ENCODE assay signal across 8 mouse cellular contexts in genomic region chr4:102978440-102978839, GRCm38 (mm10). TPM values are rescaled to one million over a fixed set of nuclear protein-coding genes. Genes with fewer than 3 reads are reported as not detected.
DNase-seq lines count a peak whose midpoint lies in the region; ATAC-seq lines count a peak whose summit lies in the region.

TSS of gene Tctex1d1 (plus strand) at chr4:102978606.

- H3K27ac ChIP-seq in lung, embryonic 16.5 days (ENCODE audit: low read length), result no peak within 1 kb of the TSS
- H3K27ac ChIP-seq in forebrain, embryonic 15.5 days (replicated peaks), result no peak within 1 kb of the TSS
- no peak within 1 kb of the TSS for H3K27ac ChIP-seq in limb, embryonic 12.5 days

- H3K4me1 ChIP-seq in lung, embryonic 16.5 days (replicated peaks; ENCODE audit: control insufficient read depth, insufficient read depth, low read length), result peaks cover 9% of the 10 kb centered on the region
- peaks cover 9% of the 10 kb centered on the region for H3K4me1 ChIP-seq in forebrain, embryonic 15.5 days
- peaks cover 15% of the 10 kb centered on the region for H3K4me1 ChIP-seq in limb, embryonic 12.5 days (replicated peaks)

- peak within 1 kb of the TSS; percentile 38 for H3K4me3 ChIP-seq in lung, embryonic 16.5 days (ENCODE audit: low read length)
- peak within 1 kb of the TSS; percentile 21 for H3K4me3 ChIP-seq in forebrain, embryonic 15.5 days
- peak within 1 kb of the TSS; percentile 38 for H3K4me3 ChIP-seq in limb, embryonic 12.5 days (replicated peaks)

- peaks cover 8% of the 10 kb centered on the region for H3K27me3 ChIP-seq in lung, embryonic 16.5 days (ENCODE audit: control insufficient read depth, insufficient read depth, low read depth, low read length)
- H3K27me3 ChIP-seq in forebrain, embryonic 15.5 days, result peaks cover 15% of the 10 kb centered on the region; the same call in 1 of the 2 replicates
- peaks cover 29% of the 10 kb centered on the region for H3K27me3 ChIP-seq in limb, embryonic 12.5 days

- peak within 1 kb of the TSS; percentile 35; the same call in 1 of the 2 replicates for H3K9ac ChIP-seq in lung, embryonic 16.5 days (ENCODE audit: low read length)
- no peak within 1 kb of the TSS for H3K9ac ChIP-seq in forebrain, embryonic 15.5 days (replicated peaks)
- H3K9ac ChIP-seq in limb, embryonic 12.5 days (replicated peaks), result peak within 1 kb of the TSS; percentile 47

- peak; percentile 6 for DNase-seq in adrenal gland, postnatal 10 days
- DNase-seq in adrenal gland, postnatal 4 days (ENCODE audit: low spot score in 2 of 2), result no peak
- DNase-seq in lung, postnatal 36 days, result no peak
- peak; percentile 30 for DNase-seq in naive thymus-derived CD4-positive, alpha-beta T cell, adult 2 months (ENCODE audit: low read depth)
- DNase-seq in layer of hippocampus, postnatal 14 days (ENCODE audit: low spot score in 2 of 2), result no peak

- 0% methylated on average over 13 of the region's 13 CpGs for WGBS in lung, embryonic 16.5 days
- WGBS in forebrain, embryonic 15.5 days, result 2% methylated on average over 13 of the region's 13 CpGs
- 1% methylated on average over 13 of the region's 13 CpGs for WGBS in limb, embryonic 12.5 days

- H3K9me3 ChIP-seq in lung, embryonic 16.5 days (ENCODE audit: control insufficient read depth, low read length), result peaks cover 3% of the 10 kb centered on the region; the same call in 1 of the 2 replicates
- H3K9me3 ChIP-seq in forebrain, embryonic 15.5 days, result no peaks in the 10 kb centered on the region
- H3K9me3 ChIP-seq in limb, embryonic 12.5 days, result no peaks in the 10 kb centered on the region

- H3K4me2 ChIP-seq in lung, embryonic 16.5 days (ENCODE audit: low read depth, low read length), result peak within 1 kb of the TSS; percentile 60
- H3K4me2 ChIP-seq in forebrain, embryonic 15.5 days (replicated peaks), result peak within 1 kb of the TSS; percentile 45
- peak within 1 kb of the TSS; percentile 81 for H3K4me2 ChIP-seq in limb, embryonic 12.5 days

- peak; percentile 54 for ATAC-seq in lung, embryonic 16.5 days (ENCODE audit: low read depth)
- peak; percentile 51; the same call in 1 of the 2 replicates for ATAC-seq in forebrain, embryonic 15.5 days (replicated peaks)
- ATAC-seq in limb, embryonic 12.5 days (ENCODE audit: insufficient number of reproducible peaks, insufficient read depth, low FRiP score, low TSS enrichment, low read depth), result peak; percentile 66; the same call in 1 of the 2 replicates

- H3K36me3 ChIP-seq in lung, embryonic 16.5 days (ENCODE audit: control insufficient read depth, insufficient read depth, low read length), result no peaks in the 10 kb centered on the region
- H3K36me3 ChIP-seq in forebrain, embryonic 15.5 days, result no peaks in the 10 kb centered on the region
- no peaks in the 10 kb centered on the region for H3K36me3 ChIP-seq in limb, embryonic 12.5 days

RNA-seq across cellular contexts. Expression of gene Tctex1d1, which starts in this region (rescaled TPM):
- total RNA-seq in adrenal gland, postnatal 10 days (2021), result not detected
- not detected for total RNA-seq in adrenal gland, postnatal 4 days (2021)
- 0.80 and 0.96 TPM in 2 replicates for polyA plus RNA-seq in lung, embryonic 16.5 days (2015; fragmentation: Nextera tagmentation; extraction: Ambion mirVana)
- 0.34 and 1.1 TPM in 2 replicates for polyA plus RNA-seq in forebrain, embryonic 15.5 days (2015; fragmentation: Nextera tagmentation; extraction: Ambion mirVana)
- polyA plus RNA-seq in limb, embryonic 12.5 days (2016; fragmentation: Nextera tagmentation; extraction: Ambion mirVana), result 0.28 and 0.80 TPM in 2 replicates
- total RNA-seq in layer of hippocampus, postnatal 14 days (2021), result 1 to 10 TPM in 1 of 2 experiments, under 1 TPM in 1; 0.76 to 1.2 TPM

Comparison
In these comparisons a context has a peak if more than half of its experiments do, and no peak if none do; other contexts are left out.
1. Peak in DNase-seq in adrenal gland, postnatal 10 days; RNA of the gene not detected or under 1 TPM.
2. Peak in ATAC-seq, H3K4me3 ChIP-seq, H3K9ac ChIP-seq and H3K4me2 ChIP-seq in lung, embryonic 16.5 days; RNA of the gene not detected or under 1 TPM.
3. Peak in ATAC-seq, H3K4me3 ChIP-seq, H3K9ac ChIP-seq and H3K4me2 ChIP-seq in limb, embryonic 12.5 days; RNA of the gene not detected or under 1 TPM.